Mouse (Mus musculus): ENCODE results near the gene Krt86.

The Krt86 gene

DNA sequence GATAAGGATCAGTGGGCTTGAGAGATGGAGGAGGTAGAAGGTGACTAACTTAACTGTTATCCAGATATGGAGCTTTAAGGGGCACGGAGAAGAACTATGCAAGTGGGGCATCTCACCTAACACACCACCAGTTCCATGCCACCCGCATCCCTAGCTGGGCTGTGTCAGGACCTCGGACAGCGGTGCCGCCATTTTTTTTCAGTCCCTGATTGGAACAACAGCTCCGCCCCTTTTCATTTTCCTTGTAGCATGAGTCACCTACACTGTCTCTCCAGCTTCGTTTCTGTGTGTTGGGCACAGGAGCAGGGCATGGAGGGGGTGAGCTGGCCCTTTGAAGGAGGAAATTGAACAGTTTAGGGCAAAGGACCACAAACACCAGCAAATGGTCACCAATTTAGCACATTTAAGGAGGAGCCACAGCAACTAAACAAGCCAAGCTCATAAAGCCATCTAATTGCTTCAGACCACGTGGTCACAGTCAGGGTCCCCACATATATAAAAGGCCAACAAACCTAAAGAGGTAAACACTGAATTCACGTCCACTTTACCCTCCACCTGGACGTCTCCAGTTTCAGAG lies at the start of gene Krt86:
Gene Krt86, plus strand, starts transcription at position 527 of the 577 bp plus-strand sequence.
- DNase-seq (ENCODE audit: low spot score in 2 of 2) = no peak

DNA sequence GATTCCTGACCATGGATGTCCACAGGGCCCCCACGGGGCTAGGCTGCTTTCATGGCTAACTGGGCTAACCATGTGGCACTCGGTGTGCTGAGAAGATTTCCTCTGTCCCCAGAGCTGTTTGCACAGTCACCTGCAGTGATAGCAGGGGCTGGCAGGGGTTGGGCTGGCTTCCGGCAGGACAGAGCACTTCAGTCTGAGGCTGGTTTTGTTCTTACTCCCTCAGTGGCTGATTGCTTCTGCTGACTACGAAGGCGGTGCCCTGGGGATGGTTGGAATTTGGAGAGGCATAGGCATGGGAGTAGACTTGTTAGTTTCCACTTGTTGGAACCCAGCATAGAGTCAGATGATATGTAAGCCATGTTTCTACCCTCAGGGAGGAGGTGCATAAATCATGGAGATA lies 48.4 kb upstream of the Krt86 start:
- no peak for DNase-seq (ENCODE audit: low spot score in 2 of 2)

DNA sequence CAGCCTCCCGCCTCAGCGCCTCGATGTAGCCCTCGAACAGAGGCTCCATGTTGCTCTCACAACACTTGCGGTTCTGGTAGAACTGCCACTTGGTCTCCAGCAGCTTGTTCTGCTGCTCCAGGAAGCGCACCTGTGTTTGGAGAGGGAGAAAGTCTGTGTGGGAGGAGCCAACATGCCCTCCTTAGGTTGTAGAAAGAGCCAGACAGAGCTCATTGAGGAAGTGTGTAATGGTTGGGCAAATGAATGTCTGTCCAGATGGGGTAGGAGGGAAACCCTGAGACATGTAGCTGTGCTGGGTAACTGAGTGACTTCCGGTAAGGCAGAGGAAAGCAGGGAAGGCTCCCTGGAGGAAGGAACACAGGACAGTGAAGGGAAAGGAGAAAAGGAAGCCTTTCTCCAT lies 36.7 kb upstream of the Krt86 start:
- DNase-seq (ENCODE audit: low spot score in 2 of 2) = no peak

DNA sequence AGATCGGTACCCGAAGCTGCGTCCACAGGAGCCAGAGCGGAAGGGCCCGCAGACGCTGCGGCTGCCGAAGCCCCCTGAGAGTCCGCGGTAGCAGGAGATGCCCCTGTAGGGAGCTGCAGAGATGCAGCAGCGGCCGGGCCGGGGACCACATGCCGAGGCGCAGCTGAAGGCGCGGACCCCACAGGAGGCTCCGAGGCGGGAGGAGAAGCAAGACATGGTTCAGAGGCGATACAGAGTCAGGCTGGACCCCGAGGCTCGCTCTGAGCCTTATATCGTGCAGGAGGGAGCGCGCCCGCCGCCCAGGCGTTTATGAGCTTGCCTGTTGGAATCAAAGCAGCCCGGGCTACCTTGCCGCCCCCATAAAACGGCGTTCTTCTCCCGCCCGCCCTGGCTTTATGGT lies 34.7 kb upstream of the Krt86 start, which contains the start of gene Krt87:
Gene Krt87, minus strand, starts transcription at position 250 of the 400 bp plus-strand sequence.
- no peak for DNase-seq (ENCODE audit: low spot score in 2 of 2)

DNA sequence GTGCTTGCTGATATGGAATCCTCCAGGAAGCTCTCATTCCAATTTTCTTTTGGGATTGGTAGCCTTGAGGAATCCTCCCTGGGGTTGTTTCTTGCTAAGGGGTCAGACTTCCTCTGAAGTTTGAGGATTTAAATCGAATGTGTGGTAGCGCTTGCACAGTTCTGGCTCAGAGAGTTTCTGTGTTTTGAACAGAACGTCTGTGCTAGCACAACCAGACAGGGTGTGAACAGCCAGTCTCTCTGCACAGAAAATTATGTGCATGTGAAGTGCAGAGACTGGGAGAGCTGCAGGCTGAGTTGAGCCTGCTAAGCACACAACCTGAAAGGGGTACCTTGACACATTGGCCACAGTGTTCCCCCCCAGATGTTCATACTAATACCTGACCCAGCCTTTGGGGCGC lies 32.4 kb upstream of the Krt86 start:
- DNase-seq (ENCODE audit: low spot score in 2 of 2) = no peak

DNA sequence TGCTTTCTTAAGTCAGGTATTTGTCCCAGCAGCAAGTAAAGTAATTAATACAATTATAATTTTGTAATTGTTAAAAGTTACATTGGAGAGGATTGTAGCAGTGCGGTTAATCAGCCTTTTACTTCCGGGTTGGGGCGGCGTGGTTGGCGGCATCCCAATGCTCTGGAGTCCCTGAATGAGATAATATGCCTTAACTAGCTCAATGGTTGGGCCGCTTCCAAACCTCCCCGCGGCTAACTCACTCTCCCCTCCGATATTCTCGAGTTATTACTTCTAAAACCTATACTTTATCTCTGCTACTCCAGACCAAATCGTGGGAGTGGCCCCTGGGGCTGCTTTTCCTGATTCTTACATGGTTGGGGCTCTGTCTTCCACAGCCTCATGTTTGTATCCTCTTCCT lies 26.7 kb upstream of the Krt86 start:
- DNase-seq (ENCODE audit: low spot score in 2 of 2) = no peak

DNA sequence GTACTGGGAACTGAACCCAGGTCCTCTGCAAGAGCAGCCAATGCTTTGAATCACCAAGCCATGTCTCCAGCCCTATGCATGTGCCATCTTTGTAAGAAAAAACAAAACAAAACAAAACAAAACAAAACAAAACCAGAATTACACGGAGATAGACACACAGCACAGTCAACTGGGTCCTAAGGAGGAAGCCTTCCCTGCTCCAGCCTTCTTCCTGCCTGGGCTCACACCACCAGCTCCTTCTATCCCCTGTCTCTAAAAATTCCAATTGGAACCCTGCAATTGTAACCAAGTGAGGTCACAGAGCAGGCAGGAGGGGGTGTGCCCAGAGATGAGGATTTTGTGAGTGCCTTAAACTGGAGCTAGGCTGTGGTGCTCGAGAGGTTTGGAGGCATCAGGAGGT lies 25.8 kb upstream of the Krt86 start, which contains the start of gene Krt88:
Gene Krt88, plus strand, starts transcription at position 301 of the 400 bp plus-strand sequence.
- DNase-seq (ENCODE audit: low spot score in 2 of 2) = no peak

DNA sequence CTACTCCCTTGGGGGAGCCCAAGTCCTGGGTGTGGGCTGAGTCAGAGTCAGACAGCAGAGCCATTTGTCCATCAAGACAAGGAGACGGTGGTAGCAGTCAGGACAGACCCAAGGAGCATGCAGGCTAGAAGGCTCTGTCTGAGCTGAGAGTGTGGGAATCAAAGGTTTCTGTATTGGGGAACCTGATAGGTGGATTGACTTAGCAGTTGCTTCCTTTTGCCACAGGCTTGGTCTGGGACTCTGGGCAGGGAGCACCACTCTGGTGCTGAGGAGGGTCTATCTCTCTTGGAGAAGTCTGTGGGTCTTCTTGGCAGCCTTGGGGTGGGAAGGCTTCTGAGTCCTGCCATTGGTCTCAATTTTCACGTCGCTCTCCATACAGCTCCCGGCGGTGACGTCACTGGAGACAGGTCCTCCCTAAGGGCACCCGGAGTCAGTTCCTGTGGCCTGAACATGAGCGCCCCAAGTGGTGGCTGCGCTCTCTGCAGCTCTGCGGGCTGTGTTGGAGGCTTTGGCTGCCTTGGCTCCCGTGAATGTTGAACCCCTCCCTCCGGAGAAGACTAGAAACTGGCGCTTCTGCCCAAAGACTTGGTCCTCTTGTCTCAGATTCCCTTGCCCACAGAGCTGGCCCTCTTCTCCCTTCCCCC lies 20.1 kb upstream of the Krt86 start:
- DNase-seq (ENCODE audit: low spot score in 2 of 2) = peak; percentile 54 to 87

DNA sequence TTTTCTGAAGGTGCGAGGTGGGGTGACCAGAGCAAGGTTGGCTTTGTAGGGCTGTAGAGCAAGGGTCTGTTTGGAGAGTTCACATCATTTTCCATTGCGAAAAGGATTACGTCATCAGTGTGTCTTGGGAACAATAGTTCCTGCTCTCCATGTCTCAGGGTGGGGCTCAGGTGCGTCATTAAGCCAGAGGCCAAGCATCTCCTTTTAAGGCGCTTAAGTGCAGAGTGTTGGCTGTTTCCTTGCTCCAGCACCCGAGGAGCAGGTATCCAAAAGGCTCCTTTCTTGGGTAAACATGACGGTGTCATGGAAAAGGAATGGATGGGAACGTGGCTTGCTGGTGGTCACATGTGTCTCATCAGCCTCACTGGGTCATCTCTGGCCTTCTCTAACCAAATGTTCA lies 18.5 kb upstream of the Krt86 start:
- DNase-seq (ENCODE audit: low spot score in 2 of 2) = no peak

DNA sequence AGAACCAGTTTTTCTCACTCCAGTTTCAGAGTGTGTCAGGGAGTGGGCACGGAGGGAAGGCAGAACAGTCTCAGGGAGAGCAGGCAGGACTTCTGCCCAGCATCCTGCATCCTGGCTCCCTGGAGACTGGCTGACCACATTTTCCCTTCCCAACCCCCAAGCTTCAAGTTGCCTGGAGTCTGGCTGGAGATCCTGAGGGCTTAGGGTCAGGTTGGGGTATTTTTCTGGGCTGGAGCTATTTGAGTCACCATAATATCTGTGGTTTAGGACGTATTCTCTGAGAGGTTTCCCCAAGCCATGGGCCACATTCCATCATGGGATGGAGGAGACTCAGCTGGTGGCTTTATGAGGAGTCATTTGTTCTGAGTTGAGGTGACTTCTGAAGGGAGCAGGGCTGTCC lies 18.0 kb upstream of the Krt86 start:
- no peak for DNase-seq (ENCODE audit: low spot score in 2 of 2)

DNA sequence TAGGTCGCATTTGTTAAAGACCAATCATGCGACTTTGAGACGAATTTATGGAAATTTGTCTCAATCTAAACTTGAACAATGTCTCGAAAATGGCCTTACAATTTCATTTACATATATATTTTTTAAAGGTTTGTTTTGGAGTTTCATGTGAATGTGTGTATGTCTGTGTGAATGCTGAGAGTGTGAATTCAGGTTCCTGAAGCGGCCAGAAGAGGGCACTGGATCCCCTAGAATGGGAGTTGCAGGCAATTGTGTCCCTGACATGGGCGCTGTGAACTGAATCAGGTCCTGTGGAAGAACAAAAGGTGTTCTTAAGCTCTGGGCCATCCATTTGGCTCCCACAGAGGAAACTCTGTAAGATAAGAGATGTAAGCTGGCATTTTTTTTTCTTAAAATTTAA lies 17.4 kb upstream of the Krt86 start:
- DNase-seq (ENCODE audit: low spot score in 2 of 2) = no peak

DNA sequence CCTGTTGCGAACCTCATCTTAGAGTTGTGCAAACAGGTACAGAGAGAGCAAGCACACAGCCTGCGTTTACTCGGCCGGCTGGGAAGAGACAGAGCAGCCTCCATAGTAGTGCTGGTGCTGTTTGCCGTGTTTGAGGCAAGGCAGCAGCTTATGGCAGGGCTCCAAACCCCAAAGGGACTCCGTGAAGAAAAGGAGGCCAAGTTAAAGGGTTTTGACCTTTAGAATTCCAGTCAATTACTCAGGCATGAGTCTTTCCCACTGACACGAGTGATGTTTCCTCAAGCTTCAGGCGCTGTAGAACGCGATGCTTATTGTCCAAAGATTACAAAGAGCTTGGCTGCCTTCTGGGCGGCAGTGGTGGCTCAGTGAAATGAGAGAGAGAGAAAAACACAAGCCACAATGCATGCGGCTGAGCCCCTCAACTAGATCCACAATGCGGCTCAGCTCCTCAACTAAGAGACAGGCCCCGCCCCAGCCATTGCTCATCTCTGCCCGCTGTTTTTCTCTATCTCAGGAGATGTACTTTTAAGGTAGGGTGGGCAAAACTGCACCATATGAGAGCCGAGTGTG lies 14.8 kb upstream of the Krt86 start:
- DNase-seq (ENCODE audit: low spot score in 2 of 2) = no peak

DNA sequence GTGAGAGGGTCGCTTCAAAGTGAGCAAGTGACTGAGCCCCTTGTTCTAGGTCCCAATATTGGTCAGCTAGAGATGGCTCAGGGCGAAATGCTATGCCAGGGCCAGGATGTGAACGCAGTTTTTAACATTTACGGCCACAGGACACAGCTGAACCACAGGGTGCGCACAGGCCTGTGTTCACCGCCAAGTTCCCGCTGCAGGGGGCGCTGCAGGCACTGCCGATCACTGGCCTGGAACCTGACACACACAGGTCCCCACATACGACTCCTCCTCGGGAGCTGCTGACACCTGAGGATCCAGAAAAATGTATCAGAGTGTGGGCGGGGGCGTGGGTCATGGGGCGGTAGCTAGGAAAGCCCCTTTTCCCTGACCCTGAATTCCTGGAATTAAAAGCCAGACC lies 14.0 kb upstream of the Krt86 start:
- no peak for DNase-seq (ENCODE audit: low spot score in 2 of 2)

DNA sequence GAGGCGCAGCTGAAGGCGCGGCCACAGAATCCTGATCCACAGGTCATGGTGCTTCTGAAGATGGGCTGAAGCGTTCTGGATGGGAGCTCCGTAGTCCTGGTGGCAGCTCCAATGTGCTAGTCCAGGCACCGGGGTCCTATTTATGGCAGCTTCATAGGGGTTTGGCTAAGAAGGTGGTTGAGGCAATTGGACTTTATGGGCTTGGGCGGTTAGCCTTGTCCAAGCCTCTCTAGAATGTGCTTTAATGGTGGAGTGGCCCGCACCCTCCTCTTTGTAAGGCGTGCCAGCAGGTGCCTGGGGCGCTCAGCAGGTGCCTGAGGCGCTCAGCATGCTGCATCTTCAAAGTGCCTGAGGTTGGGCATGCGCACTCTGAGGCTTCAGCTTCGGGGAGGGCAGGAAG lies 9.6 kb upstream of the Krt86 start, which contains the start of gene Krt81:
Gene Krt81, minus strand, starts transcription at position 101 of the 400 bp plus-strand sequence.
- no peak for DNase-seq (ENCODE audit: low spot score in 2 of 2)

DNA sequence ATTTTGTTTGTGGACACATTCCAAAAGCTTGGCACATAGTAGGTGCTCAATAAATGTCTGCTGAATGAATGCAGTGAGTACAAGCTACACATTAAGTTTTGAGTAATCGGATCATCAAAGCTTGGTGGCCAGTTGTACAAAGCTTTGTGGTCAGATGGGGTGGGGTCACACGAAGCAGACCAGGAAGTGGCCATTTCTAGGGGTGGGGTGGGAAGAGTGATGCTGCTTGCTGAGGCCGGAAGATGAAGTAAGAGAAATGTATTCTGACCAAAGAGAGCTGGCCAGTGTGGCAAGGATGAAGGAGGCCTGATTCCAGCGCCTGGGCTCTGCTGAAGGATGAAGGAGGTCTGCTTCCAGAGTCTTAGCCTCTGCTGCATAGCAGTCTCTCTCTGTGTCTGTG lies 4.2 kb upstream of the Krt86 start:
- no peak for DNase-seq (ENCODE audit: low spot score in 2 of 2)

DNA sequence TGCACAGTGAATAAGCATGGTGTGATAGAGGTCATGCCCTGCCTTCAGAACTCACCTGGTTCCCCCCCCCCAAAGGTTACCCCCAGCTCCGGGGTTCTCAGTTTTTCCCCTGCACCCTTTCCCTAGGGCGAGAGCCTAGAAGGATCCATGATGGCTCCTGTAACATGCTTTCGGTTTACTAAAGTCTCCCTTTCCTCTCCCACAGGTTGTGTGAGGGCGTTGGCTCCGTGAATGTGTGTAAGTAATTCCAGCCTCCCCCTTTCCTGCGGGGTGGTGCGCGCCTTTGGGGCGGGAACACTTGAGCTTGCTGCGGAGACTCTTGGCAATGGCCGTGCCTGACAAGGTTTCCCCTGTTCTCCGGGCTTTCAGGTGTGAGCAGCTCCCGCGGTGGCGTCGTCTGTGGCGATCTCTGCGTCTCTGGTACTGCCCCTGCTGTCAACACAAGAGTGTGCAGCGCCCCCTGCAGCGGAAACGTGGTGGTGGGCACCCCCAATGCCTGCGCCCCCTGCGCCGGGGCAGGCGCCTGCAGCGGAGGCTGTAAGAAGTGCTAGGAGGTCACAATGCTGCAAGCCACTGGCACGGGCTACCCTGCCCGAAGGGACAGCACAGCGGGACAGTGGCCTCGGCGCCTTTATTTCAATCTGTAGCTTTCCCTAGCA lies 5.9 kb downstream of the Krt86 start:
- DNase-seq (ENCODE audit: low spot score in 2 of 2) = peak; percentile 37 to 68

DNA sequence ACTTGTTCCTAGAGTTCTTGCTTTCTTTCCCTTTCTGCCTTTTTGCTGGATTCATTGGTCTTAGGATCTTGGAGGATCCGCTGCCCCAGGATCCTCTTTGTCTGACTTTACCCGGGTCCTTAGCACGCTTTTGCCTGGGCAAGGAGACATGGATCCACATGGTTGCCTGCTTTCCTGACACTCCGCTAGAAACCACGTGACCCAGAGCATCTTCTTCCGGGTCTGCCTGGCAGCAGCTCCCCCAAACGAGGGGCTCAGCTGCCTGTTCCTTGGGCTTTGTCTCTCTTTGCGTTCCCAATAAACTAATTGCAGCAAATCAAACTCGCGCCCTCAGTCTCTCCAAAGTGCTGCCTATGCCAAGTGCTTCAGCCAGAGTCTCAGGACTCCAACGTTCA lies 6.4 kb downstream of the Krt86 start:
- no peak for DNase-seq (ENCODE audit: low spot score in 2 of 2)

DNA sequence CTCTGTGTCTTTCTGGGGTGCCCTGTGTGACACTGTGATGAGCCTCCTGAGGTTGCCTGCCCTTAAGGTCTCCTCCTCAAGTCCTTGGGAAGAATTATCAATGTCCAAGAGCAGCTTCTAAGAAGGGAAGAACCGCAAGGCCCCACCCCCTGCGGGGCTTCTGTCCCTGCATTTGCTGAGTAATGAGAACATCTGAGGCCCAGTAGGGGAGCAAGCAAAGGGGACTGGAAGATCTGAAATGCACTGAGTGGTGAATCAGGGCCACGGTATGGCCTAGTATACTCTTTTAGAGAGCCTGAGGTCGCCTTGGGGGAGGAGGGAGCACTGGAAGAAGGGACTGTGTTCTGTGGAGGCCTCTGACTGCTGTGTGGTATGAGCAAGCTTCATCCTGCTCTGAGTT lies 8.8 kb downstream of the Krt86 start:
- no peak for DNase-seq (ENCODE audit: low spot score in 2 of 2)

DNA sequence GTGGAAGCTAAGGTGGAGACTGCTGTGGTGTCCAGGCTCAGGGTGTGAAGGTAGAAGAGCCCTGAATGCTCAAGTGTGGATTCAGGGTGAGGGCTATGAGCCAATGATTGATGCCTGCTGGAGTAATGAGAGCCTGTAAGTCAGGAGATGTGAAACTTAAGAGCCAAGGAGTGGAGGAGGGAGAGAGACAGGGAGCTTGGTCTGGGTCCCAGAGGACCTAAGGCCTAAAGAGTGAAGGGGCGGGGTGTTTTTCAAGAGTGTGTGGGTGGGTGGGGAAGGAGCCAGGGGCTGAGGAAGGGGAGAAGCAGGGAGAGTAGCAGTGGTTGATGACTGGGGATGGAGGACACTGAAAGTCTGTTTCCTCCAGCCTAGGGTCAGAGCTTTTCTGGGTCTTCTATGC lies 10.4 kb downstream of the Krt86 start:
- no peak for DNase-seq (ENCODE audit: low spot score in 2 of 2)

DNA sequence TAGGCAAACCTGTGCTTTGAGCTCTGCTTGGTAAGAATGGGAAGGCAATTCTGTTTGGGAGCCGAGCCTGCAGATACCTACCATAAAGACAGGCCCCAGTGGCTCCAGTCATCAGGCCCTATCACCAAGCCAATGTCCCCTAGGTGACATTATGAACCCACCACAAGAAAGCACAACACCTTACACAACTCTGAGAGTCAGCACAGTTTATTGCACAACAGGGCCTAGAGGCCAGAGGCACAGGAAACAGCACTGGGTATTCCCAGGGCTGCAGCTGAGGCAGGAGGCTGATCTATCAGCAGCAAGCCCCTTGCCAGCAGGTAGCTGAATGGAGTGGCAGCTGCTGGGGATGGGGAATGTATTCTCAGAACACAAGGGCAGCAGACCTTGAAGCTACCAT lies 11.7 kb downstream of the Krt86 start:
- DNase-seq (ENCODE audit: low spot score in 2 of 2) = no peak

DNA sequence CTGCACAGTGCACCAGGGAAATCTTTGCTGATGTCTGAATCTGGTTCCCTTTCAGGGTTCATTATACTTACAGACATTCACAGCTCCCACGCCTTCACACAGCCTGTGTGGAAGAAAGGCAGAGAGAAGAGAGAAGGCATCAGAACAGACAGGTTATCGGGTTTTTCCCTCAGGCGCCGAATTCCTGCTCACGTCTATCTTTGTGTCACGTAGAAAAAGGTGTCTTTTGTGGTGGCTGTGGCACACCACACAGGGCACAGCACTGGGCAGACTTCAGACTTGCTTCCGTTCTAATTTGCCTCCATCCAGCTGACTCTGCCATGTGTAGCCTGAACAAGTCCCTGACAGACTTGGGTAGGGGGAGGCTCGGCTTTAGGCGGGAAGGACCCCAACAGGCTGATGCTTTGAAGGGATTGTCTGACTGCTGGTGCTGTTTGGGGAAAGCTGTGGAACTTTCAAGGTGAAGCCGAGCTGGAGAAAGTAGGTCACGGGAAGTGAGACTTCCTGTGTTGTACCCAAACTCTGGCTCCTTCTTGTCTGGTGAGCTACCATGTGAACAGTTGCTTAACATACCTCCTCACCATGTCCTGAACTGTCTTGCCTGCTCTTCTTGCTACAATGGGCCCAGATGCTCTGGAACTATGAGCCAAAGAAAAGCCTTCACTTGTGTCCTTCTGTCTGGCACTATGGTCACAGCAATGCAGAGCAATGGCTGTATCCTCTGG lies 12.8 kb downstream of the Krt86 start:
- no peak for DNase-seq (ENCODE audit: low spot score in 2 of 2)

DNA sequence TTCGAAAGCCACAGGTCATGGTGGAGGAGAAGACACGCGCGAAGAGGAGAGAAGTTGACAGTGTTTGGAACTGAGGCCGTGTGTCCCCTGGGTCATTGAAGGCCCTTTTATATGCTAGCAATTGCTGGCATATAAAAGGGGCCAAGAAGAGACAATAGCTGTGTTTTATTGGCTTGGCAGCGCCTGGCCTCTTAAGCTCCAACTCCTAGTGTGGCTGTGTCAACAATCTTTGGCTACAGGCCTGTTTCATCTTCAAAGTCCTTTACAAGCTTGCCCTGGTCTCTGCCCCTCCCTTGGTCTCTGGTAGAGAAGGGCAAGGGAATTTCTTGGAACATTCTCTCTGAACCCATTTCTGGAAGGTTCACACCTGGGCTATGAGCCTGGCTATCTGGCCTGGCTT lies 18.2 kb downstream of the Krt86 start, which contains the start of gene Krt83:
Gene Krt83, minus strand, starts transcription at position 82 of the 400 bp plus-strand sequence.
- DNase-seq (ENCODE audit: low spot score in 2 of 2) = no peak

All from urinary bladder, postnatal 4 days (tissue).